Mouse (Mus musculus): ENCODE results near the gene Ptpn5. TPM values are rescaled to one million over a fixed set of nuclear protein-coding genes. Genes with fewer than 3 reads are reported as not detected.

Ptpn5 gene
- polyA plus RNA-seq, 1 experiment, result 0.49 TPM

Other genes with a start within 250 kb of the Ptpn5 start
- gene Tsg101, start 213.7 kb downstream of the Ptpn5 start, polyA plus RNA-seq (2012; fragmentation: generic; extraction: Trizol), result 68.5 TPM
- 3.6 TPM for gene Uevld, start 175.2 kb downstream of the Ptpn5 start, polyA plus RNA-seq (2012; fragmentation: generic; extraction: Trizol)
- gene Gm9999, start 150.1 kb downstream of the Ptpn5 start, polyA plus RNA-seq (2012; fragmentation: generic; extraction: Trizol), result not detected
- gene Spty2d1, start 125.3 kb downstream of the Ptpn5 start, polyA plus RNA-seq (2012; fragmentation: generic; extraction: Trizol), result 12.0 TPM
- gene Tmem86a, start 83.1 kb downstream of the Ptpn5 start, polyA plus RNA-seq (2012; fragmentation: generic; extraction: Trizol), result 28.6 TPM
- gene Mrgpra6, start 71.2 kb upstream of the Ptpn5 start, polyA plus RNA-seq (2012; fragmentation: generic; extraction: Trizol), result not detected
- not detected for gene Mrgpra9, start 119.2 kb upstream of the Ptpn5 start, polyA plus RNA-seq (2012; fragmentation: generic; extraction: Trizol)
- gene Mrgpra1, start 220.6 kb upstream of the Ptpn5 start, polyA plus RNA-seq (2012; fragmentation: generic; extraction: Trizol), result not detected